Mouse (Mus musculus) kidney, embryonic 14.5 days (tissue): ENCODE data around the gene Nedd4. TPM values are rescaled to one million over a fixed set of nuclear protein-coding genes. Genes with fewer than 3 reads are reported as not detected.
A peak's percentile ranks its signal among the peaks of the same experiment; 100 is the strongest.

ENCODE experiments used
- ATAC-seq: fragments of 200-750 bp; cut with Nextera tagmentation; 2 replicates; pipeline ENCODE4 v1.8.0; 2017; ENCODE audit warnings: moderate number of reproducible peaks, mild to moderate bottlenecking, moderate TSS enrichment, moderate library complexity; ENCODE audit not compliant: low FRiP score, low TSS enrichment
- H3K27ac ChIP-seq: fragments of 300-500 bp; sonication (generic); 2 replicates; pipeline ENCODE4 v1.5.1; 2014; ENCODE audit warnings: low read depth, mild to moderate bottlenecking, low read length, moderate library complexity, mixed read lengths
- H3K27me3 ChIP-seq: fragments of 300-500 bp; sonication (generic); 2 replicates; pipeline ENCODE4 v1.6.1; 2014; ENCODE audit warnings: mild to moderate bottlenecking, low read length; ENCODE audit not compliant: control insufficient read depth, insufficient read depth
- H3K36me3 ChIP-seq: fragments of 300-500 bp; sonication (generic); 2 replicates; pipeline ENCODE4 v1.6.1; 2014; ENCODE audit warnings: low read length, mixed read lengths; ENCODE audit not compliant: control insufficient read depth, insufficient read depth
- H3K4me1 ChIP-seq: fragments of 300-500 bp; sonication (generic); 2 replicates; pipeline ENCODE4 v1.6.1; 2014; ENCODE audit warnings: low read length, mixed read lengths; ENCODE audit not compliant: control insufficient read depth, insufficient read depth
- H3K4me2 ChIP-seq: fragments of 300-500 bp; sonication (generic); replicated peaks from 2 replicates; pipeline ENCODE4 v1.6.1; 2014; ENCODE audit warnings: low read depth, mild to moderate bottlenecking, low read length
- H3K4me3 ChIP-seq: fragments of 300-500 bp; sonication (generic); 2 replicates; pipeline ENCODE4 v1.5.1; 2014; ENCODE audit warnings: mild to moderate bottlenecking, low read length
- H3K9ac ChIP-seq: fragments of 300-500 bp; sonication (generic); 2 replicates; pipeline ENCODE4 v1.6.1; 2014; ENCODE audit warnings: low read depth, mild to moderate bottlenecking, low read length, moderate library complexity
- H3K9me3 ChIP-seq: fragments of 300-500 bp; sonication (generic); 2 replicates; pipeline ENCODE4 v1.6.1; 2016; ENCODE audit warnings: low read length; ENCODE audit not compliant: control insufficient read depth
- WGBS: fragments of 180-500 bp; shearing (Covaris S2); extraction: QIAGEN DNeasy Blood & Tissue Kit; methylation state at CpG from one replicate; pipeline ENCODE4 v1.1.7; 2014; 5-methylcytosine and 5-hydroxymethylcytosine counted together
- polyA plus RNA-seq: library from polyadenylated mRNA; unstranded; fragments of >200 nt; fragmentation: Nextera tagmentation; extraction: Ambion mirVana; gene quantifications from 2 replicates; pipeline ENCODE4 v1.2.1, GENCODE M21; 2014

The Nedd4 gene
- polyA plus RNA-seq, 1 experiment from 2014 or later: 806 TPM

- no peak overlapping the region for H3K9ac ChIP-seq
- 45% methylated on average over 6 of the region's 6 CpGs for WGBS
- no peak overlapping the region for H3K4me2 ChIP-seq
- no peaks in the 10 kb centered on the region for H3K36me3 ChIP-seq
- H3K4me1 ChIP-seq: peaks cover 17% of the 10 kb centered on the region
- no peak overlapping the region for H3K4me3 ChIP-seq
- no peak for ATAC-seq
- H3K27me3 ChIP-seq: no peaks in the 10 kb centered on the region
- no peaks in the 10 kb centered on the region for H3K9me3 ChIP-seq
- H3K27ac ChIP-seq: no peak overlapping the region
Observed at GRCm38 (mm10) chr9:72644418-72645110, 17.6 kb upstream of the Nedd4 start.

DNA sequence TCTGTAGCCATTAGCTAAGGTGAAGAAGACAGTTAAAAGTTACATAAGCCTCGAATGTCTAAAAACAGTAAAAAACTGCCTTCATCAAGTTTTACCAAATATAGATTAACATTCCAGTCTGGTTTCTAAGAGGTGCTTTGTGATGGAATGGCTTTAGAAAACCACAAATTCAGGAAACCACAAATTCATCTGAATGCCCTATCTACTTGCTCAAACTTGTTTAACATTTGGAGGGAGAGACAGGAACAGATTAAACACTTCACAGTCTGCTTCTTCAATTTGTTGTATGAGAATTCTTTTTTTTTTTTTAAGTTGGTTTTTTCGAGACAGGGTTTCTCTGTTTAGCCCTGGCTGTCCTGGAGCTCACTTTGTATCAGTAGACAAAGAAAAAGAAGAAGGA, 12.4 kb upstream of the Nedd4 start:
- H3K27ac ChIP-seq: no peak overlapping the region
- no peak overlapping the region for H3K4me2 ChIP-seq
- no peaks in the 10 kb centered on the region for H3K9me3 ChIP-seq
- H3K36me3 ChIP-seq: no peaks in the 10 kb centered on the region
- H3K27me3 ChIP-seq: no peaks in the 10 kb centered on the region
- no peak overlapping the region for H3K9ac ChIP-seq
- H3K4me3 ChIP-seq: no peak overlapping the region
- WGBS: 62% methylated on average over 2 of the region's 2 CpGs
- ATAC-seq: no peak
- peaks cover 13% of the 10 kb centered on the region; the same call in 1 of the 2 replicates for H3K4me1 ChIP-seq

- peak; percentile 89 for ATAC-seq
- 0 out of 2 replicates have a peak overlapping the region, but pooled peaks have one; percentile 42 for H3K9ac ChIP-seq
Observed at GRCm38 (mm10) chr9:72652961-72653360, 9.2 kb upstream of the Nedd4 start.

GRCm38 (mm10) chr9:72653533-72653932, 8.6 kb upstream of the Nedd4 start:
- no peaks in the 10 kb centered on the region for H3K9me3 ChIP-seq
- H3K4me3 ChIP-seq: no peak overlapping the region
- H3K4me1 ChIP-seq: peaks cover 22% of the 10 kb centered on the region; the same call in 1 of the 2 replicates
- peak; percentile 44; the same call in 1 of the 2 replicates for ATAC-seq
- peak overlapping the region; percentile 21 for H3K4me2 ChIP-seq
- H3K27me3 ChIP-seq: no peaks in the 10 kb centered on the region
- H3K9ac ChIP-seq: 0 out of 2 replicates have a peak overlapping the region, but pooled peaks have one; percentile 42
- 14% methylated on average over 4 of the region's 4 CpGs for WGBS
- peak overlapping the region; percentile 87 for H3K27ac ChIP-seq
- no peaks in the 10 kb centered on the region for H3K36me3 ChIP-seq

More at GRCm38 (mm10) chr9:72652961-72653360, 9.2 kb upstream of the Nedd4 start:
- no peaks in the 10 kb centered on the region for H3K27me3 ChIP-seq
- H3K27ac ChIP-seq: peak overlapping the region; percentile 87
- peak overlapping the region; percentile 21 for H3K4me2 ChIP-seq
- H3K4me1 ChIP-seq: peaks cover 22% of the 10 kb centered on the region; the same call in 1 of the 2 replicates
- 10% methylated on average over 8 of the region's 8 CpGs for WGBS
- H3K9me3 ChIP-seq: no peaks in the 10 kb centered on the region
- H3K4me3 ChIP-seq: 0 out of 2 replicates have a peak overlapping the region, but pooled peaks have one; percentile 6
- no peaks in the 10 kb centered on the region for H3K36me3 ChIP-seq

DNA sequence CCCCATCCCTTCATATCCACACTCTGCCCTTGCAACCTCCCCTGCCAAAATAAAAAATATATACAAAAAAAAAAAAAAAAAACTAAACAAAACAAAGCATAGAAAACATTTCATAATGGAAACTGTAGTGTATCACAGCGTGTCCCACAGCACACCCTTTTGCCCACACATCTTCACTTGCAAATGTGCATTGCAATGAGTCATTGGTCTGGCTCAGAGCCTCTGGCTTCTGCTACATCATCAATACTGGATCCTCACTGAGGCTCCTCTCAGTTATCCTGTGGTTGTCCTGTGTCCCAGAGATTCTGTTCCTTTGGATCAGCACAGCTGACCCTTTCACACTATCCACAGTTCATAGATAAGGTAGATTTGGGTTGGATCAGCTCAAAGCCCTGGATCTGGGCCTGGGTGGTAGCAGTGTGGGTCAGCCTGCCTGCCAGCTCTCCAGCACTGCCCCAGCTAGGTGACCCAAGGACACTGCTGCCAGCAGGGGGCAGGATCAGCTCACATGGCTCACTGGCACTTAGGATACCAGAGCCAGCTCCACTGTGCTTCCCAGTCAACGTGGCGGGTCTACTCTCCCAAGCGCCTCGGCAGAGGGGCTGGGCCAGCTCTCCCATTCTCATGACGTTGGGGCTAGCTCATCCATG, 7.4 kb upstream of the Nedd4 start:
- H3K27ac ChIP-seq: no peak overlapping the region
- H3K4me2 ChIP-seq: no peak overlapping the region
- no peaks in the 10 kb centered on the region for H3K27me3 ChIP-seq
- H3K36me3 ChIP-seq: no peaks in the 10 kb centered on the region
- H3K9ac ChIP-seq: no peak overlapping the region
- WGBS: 67% methylated on average over 6 of the region's 6 CpGs
- H3K9me3 ChIP-seq: no peaks in the 10 kb centered on the region
- ATAC-seq: peak; percentile 26; the same call in 1 of the 2 replicates
- H3K4me1 ChIP-seq: peaks cover 22% of the 10 kb centered on the region; the same call in 1 of the 2 replicates
- H3K4me3 ChIP-seq: no peak overlapping the region

GRCm38 (mm10) chr9:72655602-72656001, 6.5 kb upstream of the Nedd4 start:
- Histone ChIP-seq H3K4me2 (no peak overlapping the region), H3K4me1 (peaks cover 22% of the 10 kb centered on the region; the same call in 1 of the 2 replicates), H3K27ac (0 out of 2 replicates have a peak overlapping the region, but pooled peaks have one; percentile 30), H3K9ac (0 out of 2 replicates have a peak overlapping the region, but pooled peaks have one; percentile 7), H3K4me3 (no peak overlapping the region), H3K9me3 (no peaks in the 10 kb centered on the region), H3K27me3 (no peaks in the 10 kb centered on the region), H3K36me3 (no peaks in the 10 kb centered on the region)
- no peak for ATAC-seq
- WGBS: 75% methylated on average over 5 of the region's 5 CpGs

GRCm38 (mm10) chr9:72656491-72656890, 5.7 kb upstream of the Nedd4 start:
- no peak for ATAC-seq
- Histone ChIP-seq H3K4me1 (peaks cover 22% of the 10 kb centered on the region; the same call in 1 of the 2 replicates), H3K27me3 (no peaks in the 10 kb centered on the region), H3K27ac (no peak overlapping the region; the same call in 1 of the 2 replicates), H3K4me3 (no peak overlapping the region), H3K36me3 (no peaks in the 10 kb centered on the region), H3K9ac (no peak overlapping the region), H3K9me3 (no peaks in the 10 kb centered on the region), H3K4me2 (no peak overlapping the region)
- 41% methylated on average over 4 of the region's 4 CpGs for WGBS

- Histone ChIP-seq H3K4me2 (no peak overlapping the region), H3K27me3 (no peaks in the 10 kb centered on the region), H3K4me3 (no peak overlapping the region), H3K27ac (no peak overlapping the region; the same call in 1 of the 2 replicates), H3K4me1 (peaks cover 22% of the 10 kb centered on the region; the same call in 1 of the 2 replicates), H3K9ac (no peak overlapping the region), H3K9me3 (no peaks in the 10 kb centered on the region), H3K36me3 (no peaks in the 10 kb centered on the region)
- no peak for ATAC-seq
- WGBS: 52% methylated on average over 3 of the region's 3 CpGs
Observed at GRCm38 (mm10) chr9:72656940-72657339, 5.2 kb upstream of the Nedd4 start.

GRCm38 (mm10) chr9:72657694-72658093, 4.5 kb upstream of the Nedd4 start:
- WGBS: 86% methylated on average over 1 of the region's 1 CpGs
- no peak overlapping the region for H3K9ac ChIP-seq
- ATAC-seq: no peak
- no peaks in the 10 kb centered on the region for H3K9me3 ChIP-seq
- H3K4me1 ChIP-seq: peaks cover 17% of the 10 kb centered on the region; the same call in 1 of the 2 replicates
- H3K4me2 ChIP-seq: no peak overlapping the region
- no peak overlapping the region for H3K4me3 ChIP-seq
- no peaks in the 10 kb centered on the region for H3K27me3 ChIP-seq
- no peaks in the 10 kb centered on the region for H3K36me3 ChIP-seq
- H3K27ac ChIP-seq: no peak overlapping the region
